34 mouse cellular contexts compared by ENCODE assay signal in the genomic region with DNA sequence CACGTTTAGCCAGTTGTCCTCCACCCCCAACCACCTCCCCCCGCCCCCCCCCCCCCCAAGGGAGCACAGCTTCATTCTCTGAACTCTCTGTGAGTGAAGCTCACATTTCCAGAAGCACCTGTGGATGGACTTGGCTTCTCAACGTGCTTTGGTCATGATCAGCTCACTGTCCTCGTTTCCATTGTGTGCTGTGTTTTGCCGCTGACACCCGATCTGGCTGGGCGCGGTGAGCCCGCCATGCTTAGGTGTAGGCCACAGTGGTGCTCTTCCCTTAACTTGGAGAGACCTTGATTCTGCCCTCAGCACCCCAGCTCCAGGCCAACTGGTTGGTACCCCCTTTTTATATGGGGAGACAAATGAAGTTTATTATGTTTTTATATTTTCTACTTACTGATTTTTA.
"Had no signal": no experiment of that assay in that cellular context is flagged by ENCODE, and none has a peak within 500 bp of the region (broad histone marks: within the 10 kb centered on the region; RNA-seq: fewer than 3 reads in every experiment).

No protein-coding gene starts in this region.

- H3K4me1 ChIP-seq: hindbrain, embryonic 15.5 days; intestine, embryonic 15.5 days had no signal

- ATAC-seq: hindbrain, embryonic 16.5 days; hindbrain, postnatal 0 days; inflammation-experienced regulatory T-cells, adult 6 months; intestine, embryonic 15.5 days; intestine, embryonic 16.5 days; intestine, postnatal 0 days had no signal

- DNase-seq: heart, postnatal 10 days; heart, postnatal 14 days; heart, postnatal 36 days; kidney, adult 11 months; kidney, adult 18-20 months; kidney, adult 2 months; kidney, adult 8-10 months; kidney, adult 9 months; kidney, postnatal 10 days; kidney, postnatal 14 days; kidney, postnatal 25 days; kidney, postnatal 36 days; kidney, postnatal 4 days; layer of hippocampus, adult 9-11 months; layer of hippocampus, postnatal 36 days had no signal

- H3K4me2 ChIP-seq: heart, embryonic 11.5 days; heart, embryonic 12.5 days; heart, embryonic 13.5 days; heart, embryonic 15.5 days; hindbrain, embryonic 12.5 days; hindbrain, embryonic 13.5 days; hindbrain, embryonic 14.5 days; hindbrain, embryonic 15.5 days; intestine, embryonic 15.5 days; kidney, embryonic 15.5 days had no signal

- H3K9ac ChIP-seq: heart, embryonic 12.5 days; heart, embryonic 13.5 days; heart, embryonic 15.5 days; hindbrain, embryonic 12.5 days; hindbrain, embryonic 13.5 days; hindbrain, embryonic 14.5 days; hindbrain, embryonic 15.5 days; intestine, embryonic 15.5 days; kidney, embryonic 15.5 days had no signal

- H3K9me3 ChIP-seq: heart, embryonic 12.5 days; heart, embryonic 13.5 days; heart, embryonic 15.5 days; hindbrain, embryonic 10.5 days; hindbrain, embryonic 12.5 days; hindbrain, embryonic 13.5 days; hindbrain, embryonic 15.5 days; intestine, embryonic 15.5 days; kidney, embryonic 15.5 days had no signal

- H3K4me3 ChIP-seq: heart, embryonic 12.5 days; heart, embryonic 13.5 days; heart, embryonic 15.5 days; hindbrain, embryonic 10.5 days; hindbrain, embryonic 12.5 days; hindbrain, embryonic 13.5 days; hindbrain, embryonic 15.5 days; intestine, embryonic 15.5 days; kidney, embryonic 15.5 days; layer of hippocampus, adult 2 months; left cerebral cortex, adult 2 months had no signal

- H3K27me3 ChIP-seq: heart, embryonic 12.5 days; heart, embryonic 13.5 days; heart, embryonic 15.5 days; hindbrain, embryonic 12.5 days; hindbrain, embryonic 13.5 days; hindbrain, embryonic 15.5 days; intestine, embryonic 15.5 days; kidney, embryonic 15.5 days had no signal

- H3K27ac ChIP-seq: heart, embryonic 15.5 days; hindbrain, embryonic 10.5 days; hindbrain, embryonic 12.5 days; hindbrain, embryonic 13.5 days; hindbrain, embryonic 14.5 days; hindbrain, embryonic 15.5 days; hindbrain, postnatal 0 days; intestine, embryonic 15.5 days; kidney, postnatal 0 days; layer of hippocampus, adult 2 months; left cerebral cortex, adult 2 months had no signal
